ENCODE assay signal across 8 mouse cellular contexts in genomic region chr7:62419105-62419492, GRCm38 (mm10). TPM values are rescaled to one million over a fixed set of nuclear protein-coding genes. Genes with fewer than 3 reads are reported as not detected.
A peak's percentile ranks its signal among the peaks of the same experiment; 100 is the strongest.
DNase-seq lines count a peak whose midpoint lies in the region; ATAC-seq and TF ChIP-seq lines count a peak whose summit lies in the region.

No protein-coding gene starts in this region.

- H3K36me3 ChIP-seq in thymus, adult 2 months (ENCODE audit: control insufficient read depth, insufficient read depth, low read length), result no peaks in the 10 kb centered on the region
- H3K36me3 ChIP-seq in stomach, embryonic 16.5 days (ENCODE audit: control insufficient read depth, insufficient read depth, low read length), result no peaks in the 10 kb centered on the region

- no peak for ATAC-seq in cerebellum, adult (ENCODE audit: insufficient number of reproducible peaks, low FRiP score, low TSS enrichment)
- ATAC-seq in stomach, embryonic 16.5 days (ENCODE audit: insufficient read depth, low FRiP score), result peak; percentile 44; the same call in 1 of the 2 replicates
- ATAC-seq in activated CD4-positive, CD25-positive, alpha-beta regulatory T cell, adult 4 months, result no peak

- peak overlapping the region; percentile 75 for H3K4me2 ChIP-seq in stomach, embryonic 16.5 days (ENCODE audit: low read depth, low read length)

- peak overlapping the region; percentile 39; the same call in 1 of the 2 replicates for H3K4me3 ChIP-seq in thymus, adult 2 months (ENCODE audit: control insufficient read depth, insufficient read depth, low read length)
- H3K4me3 ChIP-seq in stomach, embryonic 16.5 days (replicated peaks; ENCODE audit: low read length), result peak overlapping the region; percentile 67

- peak overlapping the region; percentile 77 for H3K9ac ChIP-seq in stomach, embryonic 16.5 days (ENCODE audit: low read length)

- H3K27me3 ChIP-seq in thymus, adult 2 months (ENCODE audit: control insufficient read depth, insufficient read depth, low read length), result no peaks in the 10 kb centered on the region
- no peaks in the 10 kb centered on the region for H3K27me3 ChIP-seq in stomach, embryonic 16.5 days (ENCODE audit: control insufficient read depth, insufficient read depth, low read length)

- DNase-seq in cerebellum, postnatal 36 days, result peak; percentile 10
- DNase-seq in thymus, adult 2 months, result no peak
- no peak for DNase-seq in thymus, postnatal 0 days (ENCODE audit: low spot score)
- DNase-seq in liver, result peak; percentile 2
- DNase-seq in embryo, embryonic 9.5 days (ENCODE audit: extremely low spot score), result no peak

- H3K9me3 ChIP-seq in stomach, embryonic 16.5 days (replicated peaks; ENCODE audit: control insufficient read depth, low read length), result no peaks in the 10 kb centered on the region; the same call in 1 of the 2 replicates

- WGBS in thymus, adult 2 months, result 77% methylated on average over 17 of the region's 17 CpGs
- WGBS in stomach, embryonic 16.5 days, result 58% methylated on average over 17 of the region's 17 CpGs

- TF ChIP-seq CTCF in thymus, adult 2 months (IDR thresholded peaks at IDR 0.05; ENCODE audit: borderline replicate concordance, control insufficient read depth, extremely low read depth, insufficient read depth, low read length, poor library complexity), result no peak

- 0 out of 2 replicates have a peak, but pooled peaks cover 3% of the 10 kb centered on the region for H3K4me1 ChIP-seq in thymus, adult 2 months (replicated peaks; ENCODE audit: control insufficient read depth, insufficient read depth, low read length)
- H3K4me1 ChIP-seq in stomach, embryonic 16.5 days (ENCODE audit: control insufficient read depth, insufficient read depth, low read length), result peaks cover 7% of the 10 kb centered on the region; the same call in 1 of the 2 replicates

- no peak overlapping the region for H3K27ac ChIP-seq in thymus, adult 2 months (ENCODE audit: control insufficient read depth, insufficient read depth, low read length)
- no peak overlapping the region for H3K27ac ChIP-seq in stomach, embryonic 16.5 days (ENCODE audit: low read length)

- TF ChIP-seq POLR2A in thymus, adult 2 months (IDR thresholded peaks at IDR 0.05; ENCODE audit: control insufficient read depth, extremely low read depth, insufficient read depth, low read length, poor library complexity), result no peak

RNA-seq across cellular contexts. Expression of gene Mkrn3, which starts 0.8 kb away (rescaled TPM):
- polyA plus RNA-seq in thymus, adult 2 months (2012; rRNA removed), result 0.24 and 0.36 TPM in 2 replicates
- 0.98 and 1.1 TPM in 2 replicates for polyA plus RNA-seq in thymus, postnatal 0 days (2015; fragmentation: Nextera tagmentation; extraction: Ambion mirVana)
- 3.2 and 4.0 TPM in 2 replicates for polyA plus RNA-seq in stomach, embryonic 16.5 days (2015; fragmentation: Nextera tagmentation; extraction: Ambion mirVana)
- under 1 TPM in 1 of 2 experiments, not detected in 1; 0.18 TPM for polyA plus RNA-seq in activated CD4-positive, CD25-positive, alpha-beta regulatory T cell, adult 4 months (2017; shearing (Covaris generic))

RNA-seq across cellular contexts. Expression of gene Magel2, which starts 42.3 kb away (rescaled TPM):
- 0.23 and 0.27 TPM in 2 replicates for polyA plus RNA-seq in thymus, adult 2 months (2012; rRNA removed)
- 0.09 and 0.23 TPM in 2 replicates for polyA plus RNA-seq in thymus, postnatal 0 days (2015; fragmentation: Nextera tagmentation; extraction: Ambion mirVana)
- 1.2 and 1.6 TPM in 2 replicates for polyA plus RNA-seq in stomach, embryonic 16.5 days (2015; fragmentation: Nextera tagmentation; extraction: Ambion mirVana)
- not detected for polyA plus RNA-seq in activated CD4-positive, CD25-positive, alpha-beta regulatory T cell, adult 4 months (2017; shearing (Covaris generic))

RNA-seq across cellular contexts. Expression of gene Peg12, which starts 45.2 kb away (rescaled TPM):
- 0.20 and 0.37 TPM in 2 replicates for polyA plus RNA-seq in thymus, adult 2 months (2012; rRNA removed)
- polyA plus RNA-seq in thymus, postnatal 0 days (2015; fragmentation: Nextera tagmentation; extraction: Ambion mirVana), result 2.7 and 3.0 TPM in 2 replicates
- polyA plus RNA-seq in stomach, embryonic 16.5 days (2015; fragmentation: Nextera tagmentation; extraction: Ambion mirVana), result 19.2 and 19.5 TPM in 2 replicates
- under 1 TPM in 1 of 2 experiments, not detected in 1; 0.18 TPM for polyA plus RNA-seq in activated CD4-positive, CD25-positive, alpha-beta regulatory T cell, adult 4 months (2017; shearing (Covaris generic))

Comparison
In these comparisons a context has a peak if more than half of its experiments do, and no peak if none do; other contexts are left out.
1. DNase-seq: peak in cerebellum, postnatal 36 days (2 of 2) and liver (single experiment); none in thymus, adult 2 months (single experiment), thymus, postnatal 0 days (single experiment) and embryo, embryonic 9.5 days (single experiment).